Mouse (Mus musculus): ENCODE results near the gene Kdm4c.
"Not testable (repeated sequence)": the region's sequence is repeated elsewhere in the genome, so short reads cannot be mapped to it uniquely, and the experiment has no call there.

The Kdm4c gene

GRCm38 (mm10) chr4:74242176-74242575 lies at the start of gene Kdm4c:
Gene Kdm4c (plus strand): TSS chr4:74242497.
- no peak for DNase-seq (ENCODE audit: low read depth, low spot score)

GRCm38 (mm10) chr4:74201281-74201811 lies 41.0 kb upstream of the Kdm4c start:
- DNase-seq (ENCODE audit: low read depth, low spot score), result no peak

DNA sequence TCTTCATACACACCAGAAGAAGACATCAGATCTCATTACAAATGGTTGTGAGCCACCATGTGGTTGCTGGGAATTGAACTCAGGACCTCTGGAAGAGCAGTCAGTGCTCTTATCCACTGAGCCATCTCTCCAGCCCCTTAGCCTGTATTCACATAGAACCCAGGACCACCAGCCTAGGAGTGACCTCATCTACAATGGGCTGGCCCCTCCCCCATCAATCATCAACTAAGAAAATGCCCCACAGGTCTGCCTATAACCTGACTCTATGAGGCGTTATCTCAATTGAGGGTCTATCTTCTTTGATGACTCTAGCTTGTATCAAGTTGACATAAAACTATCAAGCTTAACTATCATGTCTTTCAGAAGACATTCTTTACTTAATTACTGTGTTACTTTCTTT lies 20.5 kb upstream of the Kdm4c start:
- not testable (repeated sequence) for DNase-seq (ENCODE audit: low read depth, low spot score)

GRCm38 (mm10) chr4:74222360-74222759 lies 19.9 kb upstream of the Kdm4c start:
- DNase-seq (ENCODE audit: low read depth, low spot score), result peak; percentile 48

- DNase-seq (ENCODE audit: low read depth, low spot score), result no peak
Measured at GRCm38 (mm10) chr4:74224210-74224609, 18.1 kb upstream of the Kdm4c start.

DNA sequence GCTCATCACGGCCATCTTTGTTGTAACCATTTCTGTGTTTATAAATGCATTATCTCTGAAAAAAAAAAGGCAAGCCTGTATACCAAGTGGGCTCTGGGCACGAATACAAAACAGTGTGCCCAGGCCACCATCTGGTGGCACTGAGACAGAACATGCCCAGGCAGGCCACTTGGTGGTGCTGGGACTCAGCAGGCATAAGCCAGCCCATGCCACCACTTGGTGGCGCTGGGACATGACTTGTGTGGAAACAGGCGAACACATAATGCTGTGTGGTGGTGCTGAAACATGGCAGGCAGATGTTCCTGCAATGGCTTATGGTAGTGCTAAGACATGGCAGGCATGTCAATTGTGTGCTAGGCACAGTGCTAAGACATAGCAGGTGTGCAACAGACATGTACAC lies 11.3 kb upstream of the Kdm4c start:
- peak; percentile 80 for DNase-seq (ENCODE audit: low read depth, low spot score)

GRCm38 (mm10) chr4:74231405-74231804 lies 10.9 kb upstream of the Kdm4c start:
- DNase-seq (ENCODE audit: low read depth, low spot score), result peak; percentile 79

DNA sequence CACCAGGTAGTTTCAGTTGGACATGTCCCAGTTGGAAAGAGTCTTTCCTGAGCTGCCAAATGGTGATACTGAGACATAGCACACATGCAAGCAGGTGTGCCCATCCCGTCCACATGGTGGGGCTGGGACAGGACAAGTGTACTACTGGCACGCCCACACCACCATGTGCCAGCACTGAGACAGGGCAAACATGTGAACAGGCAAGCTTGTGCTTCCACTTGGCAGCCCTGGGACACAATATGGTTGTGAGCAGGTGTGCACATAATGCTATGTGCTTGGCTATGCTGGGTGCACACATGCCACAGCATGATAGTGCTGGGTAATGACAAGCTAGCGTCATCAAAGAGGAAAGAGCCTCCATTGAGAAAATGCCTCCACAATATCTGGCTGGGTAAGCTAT lies 8.8 kb upstream of the Kdm4c start:
- no peak for DNase-seq (ENCODE audit: low read depth, low spot score)

DNA sequence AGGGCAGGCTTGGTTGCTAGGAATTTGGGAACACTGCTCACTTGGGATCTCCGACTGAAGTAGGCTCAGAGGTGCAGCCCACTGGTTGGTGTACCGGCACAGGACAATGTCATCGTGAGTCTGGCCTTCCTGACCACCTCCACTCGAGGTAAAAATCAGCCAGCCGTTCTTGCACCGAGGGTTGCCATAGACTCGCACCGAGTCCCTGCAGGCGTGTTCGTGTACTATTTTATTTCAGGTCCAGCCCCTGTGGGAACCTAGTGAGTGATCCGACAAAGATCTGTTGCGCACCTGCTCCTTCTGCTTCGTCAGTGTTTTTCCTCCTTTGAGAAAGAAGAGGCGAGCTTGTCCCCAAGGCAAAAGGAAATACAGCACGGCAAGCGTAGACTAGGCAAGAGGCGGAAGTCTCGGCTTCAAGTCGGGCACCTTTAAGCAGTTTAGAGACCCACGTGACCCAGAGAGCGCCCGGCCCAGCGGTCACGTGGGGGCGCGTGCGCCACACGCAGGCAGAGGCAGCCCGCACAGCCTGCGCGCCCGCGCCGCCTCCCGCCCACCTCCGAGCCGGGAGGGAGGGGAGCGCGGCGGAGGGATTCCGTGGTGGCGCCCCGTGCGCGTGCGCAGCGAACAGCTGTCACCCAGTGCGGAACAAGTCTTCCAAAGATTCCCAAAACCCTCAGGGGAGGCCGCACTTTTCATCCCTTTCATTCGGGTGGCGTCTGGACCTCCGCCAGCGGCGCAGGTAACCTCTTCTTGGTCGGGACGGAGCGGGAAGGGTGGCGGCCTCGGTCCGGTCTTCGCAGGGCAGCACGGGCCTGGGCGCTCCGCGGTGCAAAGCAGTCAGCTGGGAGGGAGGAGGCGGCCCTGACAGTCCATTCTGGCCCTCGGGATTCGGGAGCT lies 9.3 kb downstream of the Kdm4c start:
- peak; percentile 98 for DNase-seq (ENCODE audit: low read depth, low spot score)

DNA sequence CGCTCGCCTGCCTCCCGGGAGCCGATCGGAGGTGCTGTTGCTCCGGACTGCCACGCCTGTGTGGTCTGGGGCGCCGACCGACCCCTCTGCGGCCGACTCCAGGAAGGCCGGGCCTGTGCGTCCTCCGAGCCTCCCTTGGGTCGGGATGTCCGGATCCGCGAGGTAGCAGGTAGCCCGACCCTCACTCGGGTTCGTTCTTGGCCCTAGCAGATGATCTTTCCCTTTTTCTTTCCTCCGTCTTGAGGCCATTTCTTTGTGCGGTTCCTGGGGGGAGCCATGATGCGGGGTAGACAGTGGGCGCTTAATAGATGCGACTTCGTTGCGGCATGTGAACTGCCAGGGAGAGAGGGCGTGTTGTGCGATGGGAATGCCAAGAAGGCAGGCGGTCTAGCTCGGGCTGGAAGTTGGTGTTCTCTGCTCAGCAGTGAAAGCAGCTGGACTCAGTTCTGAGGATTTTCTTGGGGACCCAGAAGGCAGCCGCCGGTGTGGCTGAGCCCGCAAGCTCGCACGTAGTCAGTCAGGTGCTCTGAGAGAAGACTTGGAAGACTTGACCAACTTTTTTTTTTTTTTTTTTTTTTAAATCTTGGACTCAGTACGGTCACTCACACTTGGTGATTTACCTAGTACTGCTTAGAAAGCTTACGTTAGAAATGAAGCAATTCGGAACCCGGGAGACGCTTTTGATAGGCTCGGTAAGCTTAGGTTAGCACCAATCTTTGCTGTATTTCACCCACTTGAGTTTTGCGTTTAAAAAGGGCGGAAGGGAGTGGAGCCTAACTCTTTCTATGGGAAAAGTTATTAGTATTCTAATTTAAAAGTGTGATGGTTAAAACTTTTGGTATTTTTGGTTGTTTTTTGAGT lies 10.2 kb downstream of the Kdm4c start:
- peak; percentile 79 for DNase-seq (ENCODE audit: low read depth, low spot score)

DNA sequence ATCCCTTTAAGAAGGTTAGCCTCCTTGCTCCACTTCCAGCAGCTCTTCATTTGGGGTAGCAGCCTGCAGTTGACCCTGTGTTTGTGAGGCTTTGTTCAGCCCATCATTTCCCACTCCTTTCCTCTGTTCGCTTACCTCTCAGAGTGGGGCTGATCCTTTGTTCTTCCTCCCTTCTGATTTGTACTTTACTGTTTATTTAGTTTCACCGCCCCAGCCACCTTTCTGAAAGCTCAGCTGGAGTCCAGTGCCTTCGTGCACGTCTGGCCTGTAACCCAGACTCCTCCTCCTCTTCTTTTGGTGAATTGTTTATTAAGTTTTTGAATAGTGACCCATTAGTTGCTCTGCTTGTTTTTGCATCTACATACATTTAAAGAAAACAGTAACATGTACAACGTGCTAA lies 15.6 kb downstream of the Kdm4c start:
- no peak for DNase-seq (ENCODE audit: low read depth, low spot score)

DNA sequence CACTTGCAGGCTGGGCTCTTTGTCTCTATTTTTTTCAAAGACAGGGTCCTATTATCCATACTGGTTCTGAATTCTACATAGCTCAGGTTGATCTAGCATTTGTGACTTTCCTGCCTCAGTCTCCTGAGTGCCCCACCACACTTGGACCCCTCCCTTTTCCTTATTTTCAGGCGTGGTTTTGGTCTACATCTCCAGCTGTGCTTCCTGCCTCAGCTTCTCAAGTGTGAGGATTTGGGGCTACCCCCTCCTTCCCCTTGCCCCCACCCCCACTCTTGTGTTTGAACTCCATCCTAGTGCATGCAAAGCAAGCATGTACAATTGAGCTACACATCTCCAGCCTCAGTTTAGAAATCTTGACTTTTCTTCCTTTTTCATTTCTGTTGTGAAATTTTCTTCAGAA lies 16.2 kb downstream of the Kdm4c start:
- no peak for DNase-seq (ENCODE audit: low read depth, low spot score)

DNA sequence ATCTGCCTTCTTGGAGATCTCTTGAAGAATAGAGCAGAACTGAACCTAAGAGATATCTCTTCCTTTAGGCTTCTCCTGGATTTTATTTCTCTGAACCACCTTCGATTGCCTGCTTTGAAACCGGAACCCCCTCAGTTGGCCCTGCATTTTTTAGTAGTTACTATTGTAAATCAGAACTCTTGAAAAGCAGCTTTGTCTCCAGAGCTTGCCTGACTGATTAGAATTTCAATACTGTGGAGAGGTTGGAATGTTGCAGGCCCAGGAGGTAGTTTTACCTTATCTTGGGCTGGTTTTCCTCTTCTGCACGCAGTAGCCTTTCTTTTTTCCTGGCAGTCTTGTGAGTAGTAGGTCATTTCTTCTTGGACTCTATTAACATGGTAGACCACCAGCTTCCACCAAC lies 17.0 kb downstream of the Kdm4c start:
- DNase-seq (ENCODE audit: low read depth, low spot score), result no peak

GRCm38 (mm10) chr4:74261879-74262278 lies 19.6 kb downstream of the Kdm4c start:
- no peak for DNase-seq (ENCODE audit: low read depth, low spot score)

- DNase-seq (ENCODE audit: low read depth, low spot score), result no peak
Measured at GRCm38 (mm10) chr4:74264428-74264955, 22.2 kb downstream of the Kdm4c start.

- DNase-seq (ENCODE audit: low read depth, low spot score), result no peak
Measured at GRCm38 (mm10) chr4:74271180-74271579, 28.9 kb downstream of the Kdm4c start.

GRCm38 (mm10) chr4:74277486-74277885 lies 35.2 kb downstream of the Kdm4c start:
- no peak for DNase-seq (ENCODE audit: low read depth, low spot score)

- peak; percentile 71 for DNase-seq (ENCODE audit: low read depth, low spot score)
Measured at GRCm38 (mm10) chr4:74280170-74280569, 37.9 kb downstream of the Kdm4c start.

DNA sequence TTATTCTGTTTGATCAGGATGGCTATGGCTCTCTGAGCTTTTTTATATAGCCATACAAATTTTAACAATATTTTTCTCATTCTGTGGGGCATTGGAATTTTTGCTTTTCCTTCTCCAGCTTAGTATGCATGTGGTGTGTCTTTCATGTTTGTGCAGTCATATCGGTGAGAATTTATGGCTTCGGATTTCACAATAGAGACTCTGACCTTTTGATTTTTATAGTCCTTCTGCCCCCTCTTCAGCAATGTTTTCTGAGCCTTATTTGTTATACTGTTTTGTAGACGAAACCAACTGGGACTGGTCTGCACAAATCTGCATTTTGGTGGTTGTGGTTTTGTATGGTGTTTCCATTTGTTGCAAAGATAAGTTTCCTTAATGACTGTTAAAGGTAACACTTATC lies 45.6 kb downstream of the Kdm4c start:
- no peak for DNase-seq (ENCODE audit: low read depth, low spot score)

- DNase-seq (ENCODE audit: low read depth, low spot score), result no peak
Measured at GRCm38 (mm10) chr4:74294726-74295125, 52.4 kb downstream of the Kdm4c start.

- no peak for DNase-seq (ENCODE audit: low read depth, low spot score)
Measured at GRCm38 (mm10) chr4:74305315-74306105, 63.2 kb downstream of the Kdm4c start.

Measured in A20 (cell line).